Comparison of ENCODE assay signal across 24 mouse cellular contexts in the genomic region with DNA sequence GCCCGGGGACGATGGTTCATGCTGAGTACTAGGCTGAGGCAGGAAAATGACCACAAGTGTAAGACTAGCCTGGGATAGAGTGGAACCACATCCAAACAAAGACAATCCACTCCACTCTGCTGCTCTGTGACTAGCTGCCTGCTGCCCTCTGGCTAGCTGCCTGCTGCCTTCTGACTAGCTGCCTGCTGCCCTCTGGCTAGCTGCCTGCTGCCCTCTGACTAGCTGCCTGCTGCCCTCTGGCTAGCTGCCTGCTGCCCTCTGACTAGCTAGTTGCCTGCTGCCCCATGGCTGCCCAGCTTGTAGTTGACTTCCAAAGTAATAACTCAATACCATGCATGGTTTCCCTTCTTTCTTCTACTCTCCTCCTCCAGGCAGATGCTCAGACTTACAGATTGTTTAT. TPM values are rescaled to one million over a fixed set of nuclear protein-coding genes. Genes with fewer than 3 reads are reported as not detected.
DNase-seq lines count a peak whose midpoint lies in the region; TF ChIP-seq lines count a peak whose summit lies in the region.
"Had no signal": no experiment of that assay in that cellular context is flagged by ENCODE, and none has a peak within 500 bp of the region (broad histone marks: within the 10 kb centered on the region; RNA-seq: fewer than 3 reads in every experiment).

No protein-coding gene starts in this region.

- peak; percentile 29 for DNase-seq in adrenal gland, adult 2 months
- DNase-seq in adrenal gland, adult 8-10 months: no peak
- peak; percentile 36 for DNase-seq in kidney, adult 11 months
- DNase-seq in kidney, postnatal 10 days: no peak
- peak; percentile 64 for DNase-seq in liver, adult 2 months (ENCODE audit: extremely low read depth, low read depth, low spot score)
- DNase-seq in liver: no peak
- DNase-seq in kidney, postnatal 36 days: peak; percentile 51 to 73
- DNase-seq in layer of hippocampus, adult 9-11 months: no peak
- DNase-seq: cerebellum, adult 9-11 months; gastrocnemius, postnatal 14 days; heart, adult 11 months; heart, postnatal 10 days; liver, embryonic 13.5 days; lung, adult 2 months; midbrain, embryonic 14.5 days had no signal

- no peak overlapping the region for H3K9ac ChIP-seq in liver, adult 2 months (ENCODE audit: low read depth, low read length)
- H3K9ac ChIP-seq: forebrain, embryonic 15.5 days; heart, embryonic 12.5 days; intestine, embryonic 15.5 days; limb, embryonic 12.5 days; liver, embryonic 13.5 days; neural tube, embryonic 13.5 days had no signal

- H3K27ac ChIP-seq in liver, adult 2 months (replicated peaks; ENCODE audit: insufficient read depth, low read depth, low read length): no peak overlapping the region
- H3K27ac ChIP-seq: embryonic facial prominence, embryonic 10.5 days; forebrain, embryonic 15.5 days; hindbrain, embryonic 10.5 days; intestine, embryonic 15.5 days; limb, embryonic 12.5 days; liver, embryonic 13.5 days; neural tube, embryonic 13.5 days had no signal

- TF ChIP-seq CTCF in liver, adult 2 months (IDR thresholded peaks at IDR 0.05; ENCODE audit: low read depth, low read length): no peak

- no peak for TF ChIP-seq POLR2A in liver, adult 2 months (IDR thresholded peaks at IDR 0.05; ENCODE audit: extremely low read depth, insufficient read depth, low read length)

- WGBS in liver, adult 2 months: 81% methylated on average over 2 of the region's 2 CpGs

- no peaks in the 10 kb centered on the region for H3K36me3 ChIP-seq in liver, adult 2 months (ENCODE audit: control insufficient read depth, insufficient read depth, low read length)
- H3K36me3 ChIP-seq: embryonic facial prominence, embryonic 10.5 days; forebrain, embryonic 15.5 days; heart, embryonic 12.5 days; hindbrain, embryonic 10.5 days; intestine, embryonic 15.5 days; limb, embryonic 12.5 days; liver, embryonic 13.5 days; neural tube, embryonic 13.5 days had no signal

- H3K79me2 ChIP-seq in liver, adult 2 months (ENCODE audit: control insufficient read depth, insufficient read depth, low read length): no peaks in the 10 kb centered on the region

- H3K27me3 ChIP-seq in liver, adult 2 months (ENCODE audit: control insufficient read depth, insufficient read depth, low read length): no peaks in the 10 kb centered on the region
- H3K27me3 ChIP-seq: forebrain, embryonic 15.5 days; heart, embryonic 12.5 days; intestine, embryonic 15.5 days; limb, embryonic 12.5 days; liver, embryonic 13.5 days; neural tube, embryonic 13.5 days had no signal

- no peaks in the 10 kb centered on the region for H3K4me1 ChIP-seq in liver, adult 2 months (ENCODE audit: control insufficient read depth, insufficient read depth, low read length)
- H3K4me1 ChIP-seq: embryonic facial prominence, embryonic 10.5 days; forebrain, embryonic 15.5 days; hindbrain, embryonic 10.5 days; intestine, embryonic 15.5 days; limb, embryonic 12.5 days; liver, embryonic 13.5 days; neural tube, embryonic 13.5 days had no signal

- no peak overlapping the region for H3K4me3 ChIP-seq in liver, adult 2 months (ENCODE audit: insufficient read depth, low read depth, low read length)
- H3K4me3 ChIP-seq: embryonic facial prominence, embryonic 10.5 days; forebrain, embryonic 15.5 days; heart, embryonic 12.5 days; hindbrain, embryonic 10.5 days; intestine, embryonic 15.5 days; limb, embryonic 12.5 days; liver, embryonic 13.5 days; megakaryocyte, embryonic 14.5 days; myocyte; neural tube, embryonic 13.5 days had no signal

RNA-seq across cellular contexts. Expression of a gene that starts 4.1 kb away (rescaled TPM):
- 10 to 100 TPM; 33.4 to 37.3 TPM for total RNA-seq in adrenal gland, adult 2 months (2021)
- polyA plus RNA-seq in adrenal gland, adult 2 months (2012; rRNA removed): 9.5 and 12.3 TPM in 2 replicates
- 10 to 100 TPM; 45.4 to 64.1 (median 52.1) TPM for total RNA-seq in adrenal gland, adult 8-10 months (2022)
- total RNA-seq in liver, adult 2 months (2014; rRNA removed): 5.3 and 6.2 TPM in 2 replicates
- polyA plus RNA-seq in liver, adult 2 months (2012; rRNA removed): 2.8 and 3.2 TPM in 2 replicates

Comparison
In these comparisons a context has a peak if more than half of its experiments do, and no peak if none do; other contexts are left out.
1. DNase-seq: peak in adrenal gland, adult 2 months (single experiment), kidney, adult 11 months (single experiment), liver, adult 2 months (single experiment) and kidney, postnatal 36 days (2 of 2); none in adrenal gland, adult 8-10 months (single experiment), kidney, postnatal 10 days (single experiment), liver (single experiment) and layer of hippocampus, adult 9-11 months (single experiment).